Mouse (Mus musculus) heart, postnatal 4 days (tissue): ENCODE data around the gene Syngr2. TPM values are rescaled to one million over a fixed set of nuclear protein-coding genes. Genes with fewer than 3 reads are reported as not detected.
A peak's percentile ranks its signal among the peaks of the same experiment; 100 is the strongest.

Experiments used
- DNase-seq: peaks from one replicate; pipeline ENCODE4 v3.0.0; 2021
- total RNA-seq, 2 experiments: library from RNA; stranded (reverse); gene quantifications; 2 replicates each; pipeline ENCODE4 v1.2.3; 2021

The Syngr2 gene
- 10 to 100 TPM; 81.2 to 85.1 TPM for total RNA-seq

DNA sequence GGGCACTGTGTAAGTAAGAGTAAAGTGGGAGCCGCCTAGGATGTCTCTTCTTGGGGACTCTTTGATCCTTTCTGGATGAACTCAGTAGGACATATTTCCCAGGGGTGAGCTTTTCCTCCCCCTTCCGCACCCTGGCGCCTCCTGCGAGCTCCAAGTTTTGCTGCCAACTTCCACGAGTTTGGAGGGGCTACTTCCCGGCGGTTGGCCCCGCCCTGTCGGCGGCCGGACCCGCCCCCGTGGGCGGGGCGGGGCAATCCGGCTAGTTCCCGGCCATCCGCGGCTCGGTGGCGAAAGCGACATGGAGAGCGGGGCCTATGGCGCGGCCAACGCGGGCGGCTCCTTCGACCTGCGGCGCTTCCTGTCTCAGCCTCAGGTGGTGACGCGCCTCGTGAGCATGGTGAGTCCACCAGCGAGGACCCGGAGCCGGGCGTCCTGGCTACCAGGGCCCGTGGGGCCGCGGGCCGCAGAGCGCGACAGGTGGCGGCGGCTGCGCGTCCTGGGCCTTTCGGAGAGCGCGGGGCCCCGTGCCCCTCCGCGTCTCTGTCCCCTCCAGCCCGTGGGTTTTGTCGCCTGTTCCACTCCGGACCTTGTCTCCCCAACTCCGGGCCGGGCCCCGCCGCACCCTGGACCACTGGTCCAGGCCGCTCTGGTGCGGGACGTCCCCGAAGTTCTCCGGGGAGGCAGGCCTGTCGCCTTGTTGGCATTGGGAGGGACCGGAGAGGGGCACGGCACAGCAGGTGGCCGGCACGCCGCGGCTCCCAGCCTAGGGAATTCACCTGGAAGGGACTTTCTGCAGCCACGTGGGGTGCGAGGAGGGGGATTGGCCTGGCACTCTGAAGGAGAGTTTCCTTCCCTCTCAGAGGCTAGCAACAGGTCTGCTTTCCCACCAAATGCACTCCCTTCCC, at the start of gene Syngr2, which contains the start of gene Gm20708:
Syngr2 (plus strand) TSS at position 262 of the 905 bp plus-strand sequence.
Gm20708 (plus strand) TSS at position 262 of the 905 bp plus-strand sequence.
- DNase-seq = peak; percentile 81

DNA sequence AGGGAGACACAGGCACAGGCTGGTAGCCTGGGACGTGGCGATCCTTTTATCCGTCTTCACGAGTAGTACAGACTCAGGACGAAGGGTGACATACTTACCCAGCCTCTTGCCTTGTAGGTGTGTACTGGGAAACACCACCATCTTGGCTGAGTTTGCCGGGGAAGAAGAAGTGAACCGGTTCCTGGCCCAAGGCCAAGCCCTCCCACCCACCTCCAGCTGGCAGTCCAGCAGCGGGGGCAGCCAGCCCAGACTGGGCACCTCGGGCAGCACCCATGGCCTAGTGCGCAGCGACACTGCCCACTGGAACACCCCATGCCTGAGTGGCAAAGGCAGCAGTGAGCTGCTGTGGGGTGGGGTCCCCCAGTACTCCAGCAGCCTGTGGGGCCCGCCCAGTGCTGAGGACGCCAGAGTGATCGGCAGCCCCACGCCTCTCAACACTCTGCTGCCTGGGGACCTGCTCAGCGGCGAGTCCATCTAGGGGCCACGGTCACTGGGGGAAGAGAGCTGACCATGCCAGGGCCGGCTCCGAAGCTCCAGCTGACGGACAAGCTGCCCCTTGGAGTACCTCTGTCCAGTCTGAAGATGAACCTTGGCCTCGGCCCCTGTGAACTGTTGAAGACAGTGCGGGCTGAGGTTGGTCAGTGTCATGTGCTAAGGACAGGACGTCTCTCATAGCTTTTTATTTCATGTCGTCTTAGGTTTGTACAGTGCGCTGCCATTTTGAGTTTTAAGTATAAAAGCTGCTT, 48.9 kb upstream of the Syngr2 start:
- DNase-seq = no peak

DNA sequence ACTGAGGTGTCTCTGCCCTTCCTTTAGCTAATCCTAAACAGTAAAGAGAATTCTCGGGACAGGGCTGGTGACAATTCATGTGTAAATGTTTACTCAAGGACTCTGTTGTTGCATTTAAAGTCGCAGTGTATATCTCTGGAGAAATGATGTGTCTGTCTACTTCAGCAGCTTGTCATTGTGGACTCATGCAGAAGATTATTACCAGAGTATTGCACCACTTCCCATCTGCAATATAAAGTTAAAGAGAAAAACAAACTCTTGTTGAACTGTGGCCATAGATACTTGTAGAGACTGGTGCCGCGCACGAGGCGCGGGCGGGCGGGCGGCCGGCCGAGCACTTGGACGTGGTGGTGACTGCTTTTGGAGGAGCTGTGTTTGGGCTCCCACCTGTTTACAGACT, 47.7 kb upstream of the Syngr2 start:
- no peak for DNase-seq

DNA sequence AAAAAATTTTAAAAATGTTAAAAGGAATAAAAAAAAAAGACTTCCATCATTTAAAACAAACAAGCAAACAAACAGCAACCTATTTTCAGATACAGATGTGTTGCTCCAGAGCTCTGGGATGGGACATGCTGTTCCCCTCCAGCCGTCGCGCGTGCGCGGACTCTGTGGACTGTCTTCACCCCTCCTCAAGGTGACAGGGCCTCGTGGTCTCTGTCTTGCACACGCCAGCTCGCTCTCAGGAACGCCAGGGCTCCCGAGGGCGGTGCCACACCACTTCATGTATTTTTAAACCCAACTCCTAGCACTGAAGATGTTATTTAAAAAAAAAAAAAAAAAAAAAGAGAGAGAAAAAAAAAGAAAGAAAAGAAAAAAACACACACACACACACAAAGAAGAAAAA, 47.2 kb upstream of the Syngr2 start:
- no peak for DNase-seq

DNA sequence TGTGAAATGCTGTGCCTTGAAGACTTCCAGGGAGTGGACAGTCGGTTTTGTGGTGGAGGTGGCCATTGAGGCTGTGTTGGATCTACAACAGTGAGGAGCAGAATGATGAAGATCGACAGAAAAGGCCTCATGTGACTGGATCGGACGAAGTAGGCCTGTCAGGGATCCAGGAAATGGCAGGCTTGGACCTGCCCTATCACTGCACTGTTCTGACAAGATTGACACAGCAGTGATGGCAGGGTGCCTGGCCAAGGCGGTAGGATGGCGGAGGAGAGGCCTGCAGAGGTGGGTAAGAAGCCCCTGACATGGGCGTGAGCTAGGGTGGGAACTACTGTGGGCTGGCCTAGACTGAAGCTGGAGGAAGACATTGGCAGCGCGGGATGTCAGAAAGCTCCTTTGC, 45.1 kb upstream of the Syngr2 start:
- no peak for DNase-seq

DNA sequence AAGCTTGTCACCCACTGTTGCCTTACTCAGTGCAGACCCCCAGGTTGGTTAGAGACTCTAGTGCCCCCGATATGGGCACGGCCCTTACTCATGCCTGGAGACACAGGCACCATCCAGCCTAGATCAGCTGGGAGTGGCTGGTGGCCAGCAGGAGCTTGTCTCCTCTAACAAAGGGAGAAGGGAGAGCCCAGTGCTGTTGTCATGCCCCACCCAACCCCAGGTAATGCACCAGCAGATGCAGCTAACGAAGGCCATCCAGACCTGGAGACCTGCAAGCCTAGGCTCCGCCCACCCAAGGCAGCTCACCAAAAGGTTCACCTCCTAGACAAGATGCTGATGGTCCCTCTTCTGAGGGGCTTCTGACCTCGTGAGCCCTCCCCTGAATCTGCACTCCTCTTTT, 44.1 kb upstream of the Syngr2 start:
- no peak for DNase-seq

DNA sequence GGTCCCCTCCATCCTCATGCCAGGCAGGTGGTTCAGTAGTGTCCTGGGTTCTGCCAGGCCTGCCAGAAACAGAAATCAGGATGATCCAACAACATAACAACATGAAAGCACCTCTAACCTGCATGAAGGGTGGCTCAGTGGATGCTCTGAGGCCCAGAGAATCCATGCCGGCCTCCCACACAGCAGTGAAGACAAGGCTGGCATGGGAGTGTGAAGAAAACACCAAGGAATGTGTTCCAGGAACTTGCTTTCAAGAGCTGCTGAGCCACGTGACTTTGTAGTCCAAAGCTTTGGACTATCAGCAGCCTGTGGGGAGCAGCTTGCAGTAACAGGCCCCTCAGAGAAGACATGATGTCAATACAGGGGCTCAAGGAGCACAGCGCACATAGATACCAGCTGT, 43.2 kb upstream of the Syngr2 start:
- DNase-seq = no peak

DNA sequence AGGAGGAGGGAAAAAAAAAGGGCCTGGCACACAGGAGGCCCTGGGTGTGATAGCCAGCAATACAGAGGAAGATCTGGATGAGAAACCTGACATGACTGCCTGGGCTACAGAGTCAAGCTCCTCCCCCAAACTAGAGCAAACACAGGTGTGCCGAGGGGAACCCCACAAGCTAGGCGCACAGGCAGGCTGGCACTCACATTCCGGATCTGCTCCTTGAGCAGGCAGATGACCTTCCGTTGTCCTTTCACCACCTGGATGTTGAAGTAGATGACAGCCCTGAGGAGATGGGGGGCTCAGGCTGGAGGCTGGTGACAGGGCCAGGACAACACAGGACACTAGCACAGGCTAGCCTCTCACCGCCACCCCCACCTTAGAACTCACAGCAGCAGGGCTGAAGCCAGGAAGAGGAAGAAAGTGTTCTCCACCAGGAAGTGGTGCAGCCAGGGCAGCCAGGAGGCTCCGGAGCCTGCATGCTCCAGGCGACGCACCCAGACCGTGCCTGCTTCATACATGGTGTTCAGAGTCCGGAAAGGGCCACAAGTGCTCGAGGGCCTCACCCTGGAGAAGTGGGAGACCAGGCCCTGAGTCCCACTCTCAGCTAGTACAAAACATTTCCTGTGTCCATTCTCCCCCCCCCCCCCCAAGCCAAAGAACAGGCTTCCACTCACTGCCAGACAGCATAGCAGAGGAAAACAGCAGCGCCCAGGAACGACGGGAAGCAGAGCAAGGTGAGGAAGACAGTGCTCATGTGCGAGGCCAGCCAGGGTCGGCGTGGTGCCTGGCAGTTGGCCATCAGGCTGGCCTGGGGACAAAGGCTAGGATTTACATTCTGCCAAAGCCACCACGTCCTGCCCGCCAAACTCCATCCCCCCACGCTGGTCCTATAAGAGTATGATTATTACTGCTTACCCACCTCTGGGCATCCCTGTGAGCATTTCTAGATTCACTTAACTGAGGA, 40.5 kb upstream of the Syngr2 start:
- DNase-seq = no peak

DNA sequence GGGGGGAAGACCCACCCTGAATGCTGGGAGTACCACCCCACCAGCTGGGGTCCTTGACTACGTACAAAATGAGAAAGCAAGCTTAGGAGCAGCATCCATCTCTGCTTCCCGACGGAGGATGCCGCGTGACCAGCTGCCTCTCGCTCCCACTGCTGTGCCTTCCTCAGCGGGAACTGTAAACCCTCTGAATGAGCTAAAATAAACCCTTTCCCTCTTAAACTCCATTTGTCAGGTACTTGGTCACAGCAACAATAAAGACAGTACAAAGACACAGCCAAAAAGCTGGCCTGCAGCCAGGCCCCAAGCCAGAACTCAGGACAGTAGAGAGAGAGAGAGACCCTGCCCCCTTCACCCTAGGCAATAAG, 39.8 kb upstream of the Syngr2 start:
- DNase-seq = no peak

DNA sequence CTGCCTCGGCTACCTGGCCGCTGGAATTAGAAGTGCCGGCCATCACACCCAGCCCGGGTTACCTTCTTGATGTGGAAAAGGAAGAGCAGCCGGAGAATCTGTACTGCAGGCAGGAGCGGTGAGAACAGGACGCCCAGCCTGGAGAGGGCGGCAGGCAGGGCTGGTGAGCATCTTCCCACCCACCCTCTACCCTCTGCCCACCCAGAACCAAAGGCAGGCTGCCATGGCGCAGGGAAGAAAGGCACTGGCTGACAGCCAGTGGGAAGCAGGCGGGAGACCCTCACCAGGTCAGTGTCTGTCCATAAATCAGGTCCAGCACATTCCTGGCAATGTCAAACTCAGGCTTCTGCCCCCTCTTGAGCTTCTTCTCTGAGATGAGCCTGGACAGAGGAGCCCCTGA, 39.1 kb upstream of the Syngr2 start:
- no peak for DNase-seq

DNA sequence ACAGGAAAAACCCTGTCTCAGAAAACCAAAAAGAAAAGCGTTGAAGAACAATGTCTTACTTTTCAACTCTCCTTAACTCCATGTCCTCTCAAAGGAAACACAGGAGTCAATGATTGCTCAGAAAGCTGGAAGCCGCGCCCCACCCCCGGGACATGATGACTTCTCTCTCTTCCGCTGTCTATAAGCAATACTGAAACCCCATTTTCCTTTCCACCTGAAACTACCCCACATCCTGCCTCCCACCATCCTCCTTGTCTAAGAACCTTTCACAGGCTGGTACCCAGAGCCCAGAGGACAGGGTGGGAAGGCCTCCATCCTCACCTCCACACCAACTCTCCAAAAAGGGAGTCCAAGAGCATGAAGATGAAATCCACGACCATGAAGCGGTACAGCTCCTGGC, 37.1 kb upstream of the Syngr2 start:
- no peak for DNase-seq

DNA sequence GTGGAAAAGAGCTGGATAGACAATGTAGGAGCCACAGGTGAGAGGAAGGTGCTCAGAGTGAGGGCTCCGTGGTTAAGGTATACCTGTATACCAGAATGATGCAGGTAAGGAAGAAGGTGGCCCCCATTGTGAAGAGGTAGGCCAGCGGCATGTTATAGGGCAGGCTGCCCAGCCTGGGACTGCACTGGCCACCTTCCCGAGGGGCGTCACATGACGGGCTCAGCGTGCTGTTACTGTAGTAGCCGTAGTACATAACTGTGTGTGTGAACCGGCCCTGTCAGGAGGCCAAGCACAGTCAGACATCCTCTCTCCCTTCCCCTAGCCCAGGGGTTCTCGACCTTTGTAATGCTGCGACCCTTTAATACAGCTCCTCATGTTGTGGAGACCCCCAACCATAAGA, 34.5 kb upstream of the Syngr2 start:
- DNase-seq = no peak

DNA sequence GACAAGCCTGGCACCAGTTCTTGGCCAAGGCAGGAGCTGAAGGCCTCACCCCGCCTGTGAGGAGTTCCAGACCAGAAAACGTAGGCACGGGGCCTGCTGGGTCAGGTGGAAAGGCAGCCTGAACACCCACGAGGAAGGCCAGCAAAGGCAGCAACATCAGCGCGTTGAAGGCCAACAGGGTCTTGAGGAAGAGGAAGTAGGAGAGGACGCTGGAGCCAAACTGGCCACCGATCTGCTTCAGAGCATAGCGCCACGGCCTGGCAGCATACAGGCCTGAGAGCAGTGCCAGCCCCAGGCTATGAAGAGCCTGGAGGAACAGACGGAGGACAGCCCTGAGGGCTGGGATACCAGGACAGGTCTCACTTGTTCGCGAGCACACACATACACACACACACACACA, 33.9 kb upstream of the Syngr2 start:
- DNase-seq = no peak

DNA sequence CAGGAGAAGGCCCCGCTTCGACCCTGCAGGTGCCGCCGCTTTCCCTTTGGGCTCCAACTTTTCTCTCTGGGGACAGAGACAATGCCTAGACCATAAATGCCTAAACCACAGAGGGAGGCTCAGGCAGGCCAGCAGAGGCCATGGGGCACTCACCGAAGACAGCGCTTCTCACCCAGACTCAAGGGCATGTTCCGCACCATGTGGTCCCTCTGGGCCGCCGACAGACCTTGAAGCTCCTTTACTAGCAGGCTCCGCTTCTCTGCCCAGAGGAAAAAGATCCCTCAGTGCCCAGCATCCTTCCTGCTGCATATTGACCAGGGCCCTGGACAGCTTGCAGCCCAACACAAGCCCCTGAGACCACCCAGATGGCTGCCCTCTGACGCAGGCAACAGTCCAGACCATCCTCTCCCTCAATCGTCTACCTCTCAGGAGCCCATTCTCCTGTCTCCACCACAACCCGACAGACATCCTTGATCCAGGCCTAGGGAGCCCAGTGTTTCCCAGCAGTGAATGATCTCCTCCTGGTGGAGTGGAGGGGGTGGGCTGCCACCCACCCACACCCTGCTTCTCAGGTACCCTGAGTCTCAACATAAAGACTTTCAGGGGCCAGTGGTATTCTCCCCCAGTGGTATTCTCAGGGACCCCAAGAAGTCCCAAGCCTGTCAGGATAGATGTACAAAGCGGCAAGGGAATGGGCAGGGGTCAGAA, 33.2 kb upstream of the Syngr2 start:
- DNase-seq = no peak

DNA sequence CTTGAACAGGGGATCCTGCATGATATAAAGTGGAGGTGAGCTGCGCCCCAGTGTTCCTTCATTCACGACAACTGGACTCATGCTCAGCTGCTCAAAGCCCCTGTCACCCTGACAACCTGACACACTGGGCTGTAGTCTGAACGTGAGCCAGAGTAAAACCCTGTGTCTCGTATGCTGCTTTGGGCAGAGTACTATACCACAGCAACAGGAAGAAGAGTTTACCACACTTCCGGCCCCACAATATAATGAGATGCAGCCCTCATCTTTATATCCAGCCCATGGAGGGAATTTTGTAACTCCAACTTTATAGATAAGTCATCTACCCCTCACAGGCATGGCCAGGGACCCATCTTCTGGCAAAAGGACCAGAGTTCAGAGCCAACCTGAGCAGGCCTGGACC, 32.4 kb upstream of the Syngr2 start:
- no peak for DNase-seq

DNA sequence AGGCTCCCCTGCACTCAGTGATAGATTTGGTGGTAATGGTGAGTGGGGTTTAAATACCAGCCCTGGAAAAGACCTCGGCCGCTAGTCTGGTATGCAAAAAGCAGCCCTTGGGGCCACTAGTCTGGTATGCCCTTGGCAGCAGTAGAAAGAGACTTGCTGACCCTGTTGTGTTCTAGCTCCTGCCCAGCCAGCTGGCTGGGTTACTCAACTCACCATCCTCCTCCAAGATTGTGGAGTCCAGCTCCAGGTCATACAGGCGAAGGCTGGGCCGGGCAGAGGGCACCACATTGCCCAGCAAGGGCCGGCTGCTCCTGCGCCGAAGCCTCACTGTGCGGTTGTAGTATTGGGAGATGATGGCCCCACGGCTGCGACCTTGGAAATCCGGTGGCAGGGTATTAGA, 31.4 kb upstream of the Syngr2 start:
- DNase-seq = no peak

DNA sequence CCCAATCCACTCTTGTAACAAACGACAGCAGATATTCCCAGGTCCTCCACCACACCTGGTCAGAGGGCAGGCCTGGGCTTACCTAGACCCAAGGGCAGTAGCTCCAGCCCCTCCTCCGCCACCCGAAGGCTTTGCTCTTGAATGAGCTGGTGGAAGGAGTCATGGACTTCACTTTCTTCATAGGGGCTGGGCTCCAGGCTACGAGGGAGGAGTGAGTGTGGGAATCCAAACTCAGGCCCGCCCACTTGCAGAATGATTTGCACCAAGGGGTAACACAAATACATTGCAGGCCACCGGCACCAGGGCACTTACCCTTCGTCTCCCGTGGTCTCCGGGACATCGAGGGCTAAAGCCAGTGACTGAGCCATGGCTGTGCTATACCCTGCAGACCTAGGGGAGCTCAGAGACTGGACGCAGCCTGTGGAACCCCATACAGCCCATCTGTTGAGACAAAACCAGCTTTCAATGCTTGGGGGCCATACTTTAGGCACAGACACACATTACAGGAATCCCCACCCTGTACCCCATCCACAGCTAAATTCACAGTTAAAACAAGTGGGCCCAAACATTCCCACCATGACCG, 30.5 kb upstream of the Syngr2 start:
- peak; percentile 54 for DNase-seq

DNA sequence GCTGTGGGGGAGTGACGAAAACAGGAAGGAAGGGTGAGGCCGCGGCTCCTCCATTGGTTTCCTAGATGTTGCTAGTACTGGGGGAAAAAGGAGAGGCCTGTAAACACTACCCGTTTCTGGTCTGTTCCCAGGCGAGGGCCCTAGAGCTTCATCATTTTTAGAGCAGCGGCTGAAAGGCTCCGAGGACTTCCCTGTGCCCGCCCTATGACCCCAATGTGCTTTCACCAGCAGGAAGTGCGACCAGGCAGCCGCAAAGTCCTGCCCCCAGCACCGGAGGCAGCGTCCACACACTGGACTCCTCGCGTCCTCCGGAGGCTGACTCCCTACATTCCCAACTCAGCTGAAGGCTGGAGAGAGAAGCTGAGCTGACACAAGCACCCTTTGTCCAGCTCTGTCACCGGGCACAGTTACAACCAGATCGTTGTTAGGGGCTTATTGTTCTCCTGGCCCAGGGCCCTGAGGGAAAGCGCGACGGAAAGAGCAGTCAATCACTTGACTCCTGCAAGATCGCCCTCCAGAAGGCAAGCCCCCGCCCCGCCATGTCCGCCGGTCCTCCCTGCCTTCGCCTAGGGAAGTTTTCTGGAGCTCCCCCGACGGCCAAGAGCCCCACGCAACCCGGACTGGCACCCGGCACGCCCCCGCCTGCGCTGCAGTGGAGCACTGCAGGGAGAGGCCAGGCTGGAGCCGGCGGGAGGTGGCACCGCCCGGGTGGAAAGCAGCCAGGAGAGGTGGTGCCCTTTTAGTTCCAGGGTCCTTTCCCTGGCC, 29.9 kb upstream of the Syngr2 start:
- DNase-seq = peak; percentile 78

DNA sequence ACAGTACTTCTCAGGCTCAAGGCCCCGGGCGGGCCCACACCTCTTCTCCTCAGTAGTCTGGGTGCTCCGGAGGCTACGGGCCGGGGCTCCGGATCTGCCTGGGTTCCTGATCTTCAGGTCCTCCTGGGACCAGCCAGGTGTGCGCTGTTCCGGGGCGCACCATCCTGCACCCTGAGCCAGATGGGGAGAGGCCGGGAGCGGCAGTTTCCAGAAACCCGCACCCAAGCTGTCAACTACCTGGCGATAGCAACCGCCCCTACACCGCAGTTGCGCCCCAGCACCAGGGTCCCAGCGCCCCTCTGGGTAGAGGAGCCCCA, 29.3 kb upstream of the Syngr2 start:
- no peak for DNase-seq

DNA sequence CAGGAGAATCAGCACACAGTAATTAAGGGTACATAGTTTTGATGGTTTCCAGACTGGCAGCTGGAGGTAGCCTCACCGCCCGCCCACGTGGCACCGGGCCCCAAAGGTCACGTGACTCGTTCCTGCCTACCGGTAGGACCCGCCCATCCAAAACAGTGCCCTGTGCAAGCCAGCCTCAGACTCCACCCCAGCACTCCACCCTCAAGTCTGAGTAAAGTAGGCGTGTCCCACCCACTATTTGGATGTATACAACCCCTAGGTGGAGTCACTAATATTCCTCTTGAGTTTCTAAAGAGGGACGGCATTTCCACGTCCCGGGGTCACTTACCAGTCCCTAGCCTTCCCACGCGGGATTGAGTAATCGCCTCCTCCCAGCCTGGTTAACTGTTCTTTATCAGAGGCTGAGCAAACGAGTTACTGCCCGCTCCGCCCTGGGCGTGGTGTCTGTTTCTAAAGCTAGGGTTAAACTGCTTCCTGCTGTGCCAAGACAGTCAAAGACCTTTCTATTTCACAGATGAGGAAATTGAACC, 28.8 kb upstream of the Syngr2 start:
- peak; percentile 90 for DNase-seq
